Mouse (Mus musculus) ES-Bruce4 (cell line): Measurements from ENCODE around the gene Sh3rf3. TPM values are rescaled to one million over a fixed set of nuclear protein-coding genes. Genes with fewer than 3 reads are reported as not detected.

Experiments used
- H3K27ac ChIP-seq: 2 replicates; pipeline ENCODE4 v1.5.1; 2012; ENCODE audit warnings: low read length, inconsistent platforms; ENCODE audit not compliant: insufficient read depth
- H3K27me3 ChIP-seq: 2 replicates; pipeline ENCODE4 v1.6.1; 2012; ENCODE audit warnings: mild to moderate bottlenecking, low read length, inconsistent platforms; ENCODE audit not compliant: control insufficient read depth, poor library complexity, insufficient read depth, severe bottlenecking
- H3K36me3 ChIP-seq: 2 replicates; pipeline ENCODE4 v1.6.1; 2012; ENCODE audit warnings: inconsistent platforms, mild to moderate bottlenecking, low read length, moderate library complexity; ENCODE audit not compliant: control insufficient read depth, poor library complexity, insufficient read depth, severe bottlenecking
- H3K4me1 ChIP-seq: one replicate; pipeline ENCODE4 v1.8.1; 2011; ENCODE audit warnings: low read length; ENCODE audit not compliant: control insufficient read depth, insufficient read depth
- H3K4me3 ChIP-seq: 2 replicates; pipeline ENCODE4 v1.5.1; 2011; ENCODE audit warnings: low read depth, mild to moderate bottlenecking, low read length
- H3K9ac ChIP-seq: 2 replicates; pipeline ENCODE4 v1.6.1; 2012; ENCODE audit warnings: low read depth, mild to moderate bottlenecking, inconsistent platforms; ENCODE audit not compliant: poor library complexity, severe bottlenecking
- H3K9me3 ChIP-seq: replicated peaks from 2 replicates; pipeline ENCODE4 v1.6.1; 2012; ENCODE audit warnings: mild to moderate bottlenecking, low read length, inconsistent platforms; ENCODE audit not compliant: control insufficient read depth, poor library complexity, insufficient read depth, severe bottlenecking
- CTCF ChIP-seq: IDR thresholded peaks from one replicate; pipeline ENCODE4 v1.8.1; 2011; ENCODE audit warnings: low read depth, low read length
- EP300 ChIP-seq: IDR thresholded peaks from 2 replicates; pipeline ENCODE4 v1.6.1; 2011; ENCODE audit warnings: low read depth, low read length; ENCODE audit not compliant: insufficient read depth
- POLR2A ChIP-seq: IDR thresholded peaks from one replicate; pipeline ENCODE4 v1.8.1; 2011; ENCODE audit warnings: low read length; ENCODE audit not compliant: insufficient read depth
- polyA plus RNA-seq: library from polyadenylated mRNA; stranded (reverse); fragments of >200 nt; gene quantifications from 2 replicates; pipeline ENCODE4 v1.2.4, GENCODE M21; 2011; ENCODE audit warnings: low read depth; ENCODE audit not compliant: missing spikeins, insufficient read depth, insufficient read length

Sh3rf3 gene
- polyA plus RNA-seq, 1 experiment, result 0.55 TPM

- Histone ChIP-seq H3K4me1 (no peaks in the 10 kb centered on the region), H3K36me3 (no peaks in the 10 kb centered on the region), H3K9ac (no peak overlapping the region), H3K27me3 (no peaks in the 10 kb centered on the region), H3K4me3 (no peak overlapping the region), H3K9me3 (no peaks in the 10 kb centered on the region), H3K27ac (no peak overlapping the region)
- TF ChIP-seq POLR2A, result no peak
- TF ChIP-seq CTCF, result no peak
- TF ChIP-seq EP300, result no peak
Observed at GRCm38 (mm10) chr10:59150938-59151657, 337.9 kb downstream of the Sh3rf3 start.

GRCm38 (mm10) chr10:59152544-59153081 lies 339.5 kb downstream of the Sh3rf3 start:
- H3K4me3 ChIP-seq, result no peak overlapping the region
- no peaks in the 10 kb centered on the region for H3K27me3 ChIP-seq
- no peaks in the 10 kb centered on the region for H3K4me1 ChIP-seq
- TF ChIP-seq POLR2A, result no peak
- TF ChIP-seq EP300, result no peak
- no peak for TF ChIP-seq CTCF
- H3K9ac ChIP-seq, result no peak overlapping the region
- no peaks in the 10 kb centered on the region for H3K36me3 ChIP-seq
- H3K9me3 ChIP-seq, result no peaks in the 10 kb centered on the region
- no peak overlapping the region for H3K27ac ChIP-seq

DNA sequence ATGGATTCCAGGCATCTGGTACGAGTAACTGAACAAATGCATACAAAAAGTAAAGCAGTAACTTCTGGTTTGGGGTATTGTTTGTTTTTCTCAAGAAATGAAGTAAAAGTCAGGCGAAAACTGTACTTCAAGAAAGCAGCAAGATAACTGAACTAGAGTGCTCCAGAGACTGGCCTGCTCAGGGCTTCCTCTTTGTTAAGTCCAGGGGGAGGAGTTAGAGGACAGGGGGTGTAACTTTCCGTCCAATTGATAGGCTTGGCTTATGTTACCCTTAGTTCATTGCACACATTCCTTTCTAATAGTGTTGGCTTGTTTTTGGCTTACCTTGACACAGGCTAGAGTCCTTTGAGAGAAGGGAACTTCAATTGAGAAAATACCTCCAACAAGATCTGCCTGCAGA lies 345.5 kb downstream of the Sh3rf3 start:
- H3K4me3 ChIP-seq, result no peak overlapping the region
- H3K36me3 ChIP-seq, result no peaks in the 10 kb centered on the region
- H3K4me1 ChIP-seq, result no peaks in the 10 kb centered on the region
- H3K27me3 ChIP-seq, result no peaks in the 10 kb centered on the region
- no peaks in the 10 kb centered on the region for H3K9me3 ChIP-seq
- H3K9ac ChIP-seq, result no peak overlapping the region
- TF ChIP-seq EP300, result no peak
- no peak for TF ChIP-seq CTCF
- no peak for TF ChIP-seq POLR2A
- H3K27ac ChIP-seq, result no peak overlapping the region

DNA sequence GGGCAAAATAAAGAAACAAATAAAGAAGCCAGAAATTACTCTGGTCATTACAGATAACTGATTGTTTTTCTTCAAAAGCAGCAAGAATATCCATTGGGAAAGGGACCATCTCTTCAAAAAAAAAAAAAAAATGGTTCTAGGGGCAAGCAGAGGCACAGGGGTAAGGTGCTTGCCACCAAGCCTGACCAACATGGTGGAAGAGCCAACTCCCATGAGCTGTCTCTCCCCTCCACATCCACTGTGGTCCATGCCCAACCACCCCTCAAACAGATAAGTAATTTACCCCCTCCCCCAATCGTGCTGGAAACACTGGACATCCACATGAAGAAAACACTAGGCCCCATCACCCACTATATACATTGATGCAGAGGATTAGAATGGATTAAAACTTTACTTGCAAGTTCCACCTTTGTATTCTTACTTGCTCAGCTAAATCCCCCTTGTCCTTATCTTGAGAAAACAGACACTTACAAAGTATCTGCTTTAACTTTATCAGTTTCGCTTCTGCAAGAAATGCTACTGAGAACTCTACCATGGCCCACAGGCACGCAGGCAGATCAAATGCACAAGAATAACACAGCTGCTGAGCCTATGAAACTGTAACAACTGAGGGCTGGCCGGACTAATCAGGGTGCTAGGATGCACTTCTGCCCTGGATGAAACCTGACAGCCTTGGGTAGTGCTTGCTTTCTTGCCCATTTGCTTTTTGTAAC lies 349.2 kb downstream of the Sh3rf3 start:
- Histone ChIP-seq H3K4me1 (no peaks in the 10 kb centered on the region), H3K9ac (no peak overlapping the region), H3K27me3 (no peaks in the 10 kb centered on the region), H3K36me3 (no peaks in the 10 kb centered on the region), H3K4me3 (no peak overlapping the region), H3K27ac (no peak overlapping the region), H3K9me3 (no peaks in the 10 kb centered on the region)
- TF ChIP-seq POLR2A (no peak), EP300 (no peak), CTCF (no peak)

DNA sequence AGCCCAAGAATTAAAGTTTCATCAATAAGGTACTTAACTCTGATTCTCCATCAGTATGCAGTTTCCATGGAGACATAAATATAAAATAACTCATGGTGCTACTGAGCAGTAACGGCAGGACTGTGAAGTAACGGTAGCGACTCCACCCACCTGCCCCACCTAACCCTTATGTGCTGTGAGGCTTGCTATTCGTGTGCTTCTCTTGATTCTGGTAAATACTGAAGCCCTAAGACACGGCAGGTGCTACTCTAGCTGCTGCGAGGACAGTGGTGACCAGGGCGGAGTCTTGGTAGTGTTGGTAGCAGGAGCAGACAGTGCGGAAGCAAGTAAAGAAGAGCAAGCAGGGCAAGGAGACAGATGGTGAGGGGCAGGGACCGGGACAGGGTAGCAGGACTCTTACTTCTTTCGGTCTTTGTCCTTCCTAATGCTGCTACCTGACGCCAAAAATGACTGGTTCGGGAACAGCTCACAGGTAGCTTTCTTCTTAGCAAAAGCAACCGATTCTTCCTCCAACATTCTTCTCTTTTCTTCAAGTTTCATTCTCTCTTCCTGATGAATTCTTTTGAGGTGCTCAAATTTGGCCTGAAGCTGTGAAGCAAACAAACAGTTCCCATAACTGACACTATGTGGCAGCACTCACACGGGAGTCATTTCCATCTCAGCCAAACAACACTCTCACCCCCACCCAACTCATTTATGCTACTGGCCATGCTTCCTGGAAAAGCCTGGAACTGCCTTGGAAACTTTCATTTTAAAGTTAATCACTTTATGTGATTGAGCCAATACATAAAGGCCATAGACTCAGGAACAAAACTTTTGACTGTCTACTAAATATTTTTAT lies 353.2 kb downstream of the Sh3rf3 start:
- Histone ChIP-seq H3K27ac (no peak overlapping the region), H3K9ac (no peak overlapping the region), H3K36me3 (no peaks in the 10 kb centered on the region), H3K27me3 (no peaks in the 10 kb centered on the region), H3K4me3 (peak overlapping the region; percentile 19; the same call in 1 of the 2 replicates), H3K9me3 (no peaks in the 10 kb centered on the region), H3K4me1 (no peaks in the 10 kb centered on the region)
- TF ChIP-seq EP300 (no peak), CTCF (peak; percentile 38)
